Mouse (Mus musculus) limb, embryonic 11.5 days (tissue): ENCODE data around the gene Lhfpl2. TPM values are rescaled to one million over a fixed set of nuclear protein-coding genes. Genes with fewer than 3 reads are reported as not detected.

Experiments
- ATAC-seq: fragments of 200-750 bp; cut with Nextera tagmentation; 2 replicates; pipeline ENCODE4 v1.8.0; 2017; ENCODE audit warnings: low read depth; ENCODE audit not compliant: insufficient number of reproducible peaks, low FRiP score, low TSS enrichment
- DNase-seq: peaks from one replicate; pipeline ENCODE4 v3.0.0-alpha.2; 2015; ENCODE audit warnings: low spot score
- H3K27ac ChIP-seq: fragments of 300-500 bp; sonication (generic); replicated peaks from 2 replicates; pipeline ENCODE4 v1.5.1; 2014; ENCODE audit warnings: low read depth, mild to moderate bottlenecking, low read length
- H3K27me3 ChIP-seq: fragments of 300-500 bp; sonication (generic); 2 replicates; pipeline ENCODE4 v1.6.1; 2014; ENCODE audit warnings: mild to moderate bottlenecking, low read length, mixed read lengths; ENCODE audit not compliant: control insufficient read depth, insufficient read depth
- H3K36me3 ChIP-seq: fragments of 300-500 bp; sonication (generic); 2 replicates; pipeline ENCODE4 v1.6.1; 2014; ENCODE audit warnings: mild to moderate bottlenecking, low read length, moderate library complexity, mixed read lengths; ENCODE audit not compliant: control insufficient read depth, insufficient read depth
- H3K4me1 ChIP-seq: fragments of 300-500 bp; sonication (generic); 2 replicates; pipeline ENCODE4 v1.6.1; 2014; ENCODE audit warnings: low read length, mixed read lengths; ENCODE audit not compliant: control insufficient read depth, insufficient read depth
- H3K4me2 ChIP-seq: fragments of 300-500 bp; sonication (generic); 2 replicates; pipeline ENCODE4 v1.6.1; 2014; ENCODE audit warnings: low read depth, mild to moderate bottlenecking, moderate library complexity; ENCODE audit not compliant: severe bottlenecking
- H3K4me3 ChIP-seq: fragments of 300-500 bp; sonication (generic); 2 replicates; pipeline ENCODE4 v1.5.1; 2014; ENCODE audit warnings: low read depth, low read length
- H3K9ac ChIP-seq: fragments of 300-500 bp; sonication (generic); 2 replicates; pipeline ENCODE4 v1.6.1; 2014; ENCODE audit warnings: mild to moderate bottlenecking, low read length
- H3K9me3 ChIP-seq: fragments of 300-500 bp; sonication (generic); 2 replicates; pipeline ENCODE4 v1.6.1; 2016; ENCODE audit warnings: low read length; ENCODE audit not compliant: control insufficient read depth
- WGBS: fragments of 180-500 bp; shearing (Covaris S2); extraction: QIAGEN DNeasy Blood & Tissue Kit; methylation state at CpG from one replicate; pipeline ENCODE4 v1.1.7; 2014; 5-methylcytosine and 5-hydroxymethylcytosine counted together
- polyA plus RNA-seq: library from polyadenylated mRNA; unstranded; fragments of >200 nt; fragmentation: Nextera tagmentation; extraction: Ambion mirVana; gene quantifications from 2 replicates; pipeline ENCODE4 v1.2.1, GENCODE M21; 2014

Lhfpl2 gene
- polyA plus RNA-seq, 1 experiment from 2014 or later = 37.4 TPM

DNA sequence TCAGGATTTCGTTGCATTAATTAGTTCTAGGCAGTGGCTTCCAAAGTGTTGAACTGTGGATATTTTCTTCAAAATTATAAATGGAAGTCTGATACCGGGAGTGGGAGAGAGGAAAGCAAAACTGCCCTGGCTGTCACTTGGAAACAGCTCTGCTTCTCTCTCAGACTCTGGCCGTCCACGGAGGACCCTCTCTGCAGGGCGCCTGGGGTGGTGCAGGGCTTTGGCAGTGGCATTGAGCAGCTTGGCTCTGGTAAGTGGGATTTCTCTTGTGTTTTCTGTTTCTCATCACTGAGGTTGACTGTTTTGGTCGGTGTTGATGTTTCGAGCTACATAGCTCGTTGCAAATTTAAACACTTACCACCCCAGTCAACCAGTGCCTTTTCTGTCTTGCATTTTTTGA, 53.0 kb downstream of the Lhfpl2 start:
- Histone ChIP-seq H3K27ac (no peak overlapping the region), H3K4me1 (peaks cover 12% of the 10 kb centered on the region), H3K4me2 (no peak overlapping the region), H3K27me3 (no peaks in the 10 kb centered on the region), H3K36me3 (no peaks in the 10 kb centered on the region), H3K4me3 (no peak overlapping the region), H3K9ac (no peak overlapping the region), H3K9me3 (no peaks in the 10 kb centered on the region)
- 84% methylated on average over 8 of the region's 8 CpGs for WGBS
- ATAC-seq (no peak), DNase-seq (no peak)

DNA sequence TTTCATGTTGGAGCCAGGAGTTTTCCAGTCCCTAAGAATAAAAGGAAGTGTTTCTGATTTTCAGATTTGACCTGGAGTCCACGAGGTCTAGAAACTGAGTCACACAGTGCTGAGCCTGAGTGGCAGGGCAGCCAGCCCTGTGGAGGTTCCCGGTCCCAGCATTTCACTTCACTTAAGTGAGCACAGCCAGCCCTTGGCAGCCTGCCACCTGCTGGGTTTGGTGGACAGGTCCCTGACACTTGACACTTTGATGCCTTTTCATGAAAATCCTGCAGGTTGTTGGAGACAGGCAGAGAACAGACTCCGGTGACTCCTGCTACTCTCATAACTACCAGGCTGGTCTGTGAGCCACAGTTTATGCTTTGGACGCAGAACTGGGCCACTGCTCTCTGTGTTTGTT, 57.9 kb downstream of the Lhfpl2 start:
- Histone ChIP-seq H3K4me3 (no peak overlapping the region), H3K4me2 (no peak overlapping the region), H3K36me3 (no peaks in the 10 kb centered on the region), H3K27me3 (no peaks in the 10 kb centered on the region), H3K9me3 (no peaks in the 10 kb centered on the region; the same call in 1 of the 2 replicates), H3K27ac (peak overlapping the region; percentile 78), H3K9ac (no peak overlapping the region), H3K4me1 (peaks cover 28% of the 10 kb centered on the region)
- DNase-seq = no peak
- no peak for ATAC-seq
- 61% methylated on average over 4 of the region's 4 CpGs for WGBS

DNA sequence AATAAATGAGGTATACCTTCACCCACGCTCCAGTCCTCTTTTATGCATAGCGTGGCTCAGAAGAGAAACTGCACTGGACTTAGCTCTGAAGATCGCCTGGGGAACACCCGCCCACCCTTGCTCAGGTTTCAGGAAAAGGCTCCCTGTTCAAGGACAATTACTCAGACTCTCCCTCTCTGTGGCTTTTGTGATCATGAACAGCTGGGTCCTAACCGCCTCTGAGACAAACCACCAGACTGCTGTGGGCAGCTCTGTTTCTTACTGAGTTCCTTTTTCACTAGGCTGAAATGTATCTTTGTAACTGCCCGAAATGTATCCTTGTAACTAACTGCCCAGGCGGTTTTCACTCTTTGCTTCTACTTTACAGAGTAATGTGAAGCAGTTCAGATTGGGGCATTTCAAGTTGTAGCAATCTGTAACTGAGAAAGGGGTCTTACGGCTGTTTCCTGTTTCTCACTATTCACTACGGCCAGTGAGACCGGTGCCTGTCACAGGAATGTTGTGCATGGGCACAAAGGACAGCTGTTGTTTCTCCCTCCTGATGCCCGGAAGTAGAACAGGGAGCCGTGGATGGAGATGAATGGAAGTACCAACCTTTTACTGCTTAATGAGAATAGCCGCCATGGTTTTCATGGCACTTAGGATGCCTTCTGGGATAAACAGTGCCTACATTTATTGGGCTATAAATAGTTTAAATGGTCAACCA, 59.3 kb downstream of the Lhfpl2 start:
- Histone ChIP-seq H3K36me3 (no peaks in the 10 kb centered on the region), H3K4me2 (no peak overlapping the region; the same call in 1 of the 2 replicates), H3K4me3 (no peak overlapping the region), H3K9me3 (no peaks in the 10 kb centered on the region; the same call in 1 of the 2 replicates), H3K4me1 (peaks cover 30% of the 10 kb centered on the region), H3K9ac (no peak overlapping the region), H3K27ac (peak overlapping the region; percentile 78), H3K27me3 (no peaks in the 10 kb centered on the region)
- DNase-seq (peak; percentile 64), ATAC-seq (peak; percentile 40)
- 23% methylated on average over 13 of the region's 13 CpGs for WGBS

DNA sequence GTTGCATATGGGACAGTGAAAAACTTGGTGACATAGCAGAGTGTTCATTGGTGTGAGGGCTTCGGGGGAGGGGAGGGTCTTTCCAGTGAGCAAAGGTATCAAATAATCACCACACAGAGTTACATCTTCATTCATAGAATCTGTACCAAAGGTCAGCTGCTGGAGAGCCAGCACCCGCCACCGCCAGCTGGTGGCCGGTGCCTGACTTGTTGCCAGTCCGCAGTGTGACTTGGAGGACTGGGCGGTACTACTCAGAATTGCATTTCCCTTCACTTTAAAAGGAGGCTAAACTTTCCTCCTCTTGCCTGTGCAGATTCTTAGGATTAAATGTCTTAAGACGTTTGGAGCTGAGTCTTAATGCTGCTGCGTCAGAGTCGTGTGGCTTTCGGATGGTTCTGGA, 59.9 kb downstream of the Lhfpl2 start:
- peak overlapping the region; percentile 78; the same call in 1 of the 2 replicates for H3K27ac ChIP-seq
- ATAC-seq (no peak), DNase-seq (no peak)
- no peak overlapping the region for H3K4me2 ChIP-seq
- H3K27me3 ChIP-seq = no peaks in the 10 kb centered on the region
- no peak overlapping the region for H3K9ac ChIP-seq
- H3K9me3 ChIP-seq = no peaks in the 10 kb centered on the region; the same call in 1 of the 2 replicates
- H3K36me3 ChIP-seq = no peaks in the 10 kb centered on the region
- WGBS = 92% methylated on average over 10 of the region's 10 CpGs
- no peak overlapping the region for H3K4me3 ChIP-seq
- peaks cover 33% of the 10 kb centered on the region for H3K4me1 ChIP-seq

DNA sequence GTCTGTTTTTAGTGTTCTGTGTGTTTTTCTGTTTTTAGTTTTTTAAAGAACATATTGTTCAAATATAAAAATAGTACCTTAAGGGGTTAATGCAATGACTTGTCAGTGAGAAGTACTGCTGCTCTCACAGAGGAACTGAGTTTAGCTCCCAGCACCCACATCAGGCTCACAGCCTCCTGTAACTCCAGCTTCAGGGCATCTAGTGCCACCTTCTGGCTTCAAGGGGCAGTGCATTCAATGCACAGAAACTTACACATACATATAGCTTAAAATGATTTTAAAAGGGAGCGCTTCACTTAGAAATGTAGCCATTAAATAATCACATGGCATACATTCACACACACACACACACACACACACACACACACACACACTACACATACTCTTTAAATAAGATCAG, 60.5 kb downstream of the Lhfpl2 start:
- no peaks in the 10 kb centered on the region; the same call in 1 of the 2 replicates for H3K9me3 ChIP-seq
- H3K4me3 ChIP-seq = no peak overlapping the region
- H3K4me2 ChIP-seq = no peak overlapping the region
- H3K4me1 ChIP-seq = peaks cover 37% of the 10 kb centered on the region
- H3K27ac ChIP-seq = no peak overlapping the region
- H3K9ac ChIP-seq = no peak overlapping the region
- WGBS = 88% methylated on average over 1 of the region's 1 CpGs
- no peaks in the 10 kb centered on the region for H3K36me3 ChIP-seq
- ATAC-seq = no peak
- DNase-seq = no peak
- H3K27me3 ChIP-seq = no peaks in the 10 kb centered on the region

DNA sequence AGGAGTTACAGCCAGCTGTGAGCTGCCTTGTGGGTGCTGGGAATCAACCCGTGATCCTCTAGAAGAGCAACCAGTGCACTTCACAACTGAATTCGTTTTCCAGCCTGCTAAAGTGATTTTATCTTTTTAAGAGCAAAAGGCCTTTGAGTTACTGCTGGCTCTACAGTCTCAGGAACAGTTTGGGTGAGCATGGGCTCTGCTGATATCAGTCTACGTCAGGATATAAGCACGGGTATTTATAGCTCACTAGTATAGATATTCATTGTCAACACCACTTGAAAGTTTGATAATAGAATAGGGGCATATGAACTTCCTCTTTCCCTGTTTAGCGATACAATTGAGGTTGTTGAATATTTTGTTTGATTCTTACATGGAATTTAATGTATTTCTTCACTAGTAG, 61.7 kb downstream of the Lhfpl2 start:
- ATAC-seq = no peak
- H3K36me3 ChIP-seq = no peaks in the 10 kb centered on the region; the same call in 1 of the 2 replicates
- WGBS = 91% methylated on average over 5 of the region's 5 CpGs
- no peak overlapping the region for H3K9ac ChIP-seq
- no peak overlapping the region for H3K27ac ChIP-seq
- DNase-seq = no peak
- peaks cover 35% of the 10 kb centered on the region for H3K4me1 ChIP-seq
- no peak overlapping the region for H3K4me3 ChIP-seq
- H3K4me2 ChIP-seq = no peak overlapping the region
- no peaks in the 10 kb centered on the region; the same call in 1 of the 2 replicates for H3K9me3 ChIP-seq
- no peaks in the 10 kb centered on the region for H3K27me3 ChIP-seq

DNA sequence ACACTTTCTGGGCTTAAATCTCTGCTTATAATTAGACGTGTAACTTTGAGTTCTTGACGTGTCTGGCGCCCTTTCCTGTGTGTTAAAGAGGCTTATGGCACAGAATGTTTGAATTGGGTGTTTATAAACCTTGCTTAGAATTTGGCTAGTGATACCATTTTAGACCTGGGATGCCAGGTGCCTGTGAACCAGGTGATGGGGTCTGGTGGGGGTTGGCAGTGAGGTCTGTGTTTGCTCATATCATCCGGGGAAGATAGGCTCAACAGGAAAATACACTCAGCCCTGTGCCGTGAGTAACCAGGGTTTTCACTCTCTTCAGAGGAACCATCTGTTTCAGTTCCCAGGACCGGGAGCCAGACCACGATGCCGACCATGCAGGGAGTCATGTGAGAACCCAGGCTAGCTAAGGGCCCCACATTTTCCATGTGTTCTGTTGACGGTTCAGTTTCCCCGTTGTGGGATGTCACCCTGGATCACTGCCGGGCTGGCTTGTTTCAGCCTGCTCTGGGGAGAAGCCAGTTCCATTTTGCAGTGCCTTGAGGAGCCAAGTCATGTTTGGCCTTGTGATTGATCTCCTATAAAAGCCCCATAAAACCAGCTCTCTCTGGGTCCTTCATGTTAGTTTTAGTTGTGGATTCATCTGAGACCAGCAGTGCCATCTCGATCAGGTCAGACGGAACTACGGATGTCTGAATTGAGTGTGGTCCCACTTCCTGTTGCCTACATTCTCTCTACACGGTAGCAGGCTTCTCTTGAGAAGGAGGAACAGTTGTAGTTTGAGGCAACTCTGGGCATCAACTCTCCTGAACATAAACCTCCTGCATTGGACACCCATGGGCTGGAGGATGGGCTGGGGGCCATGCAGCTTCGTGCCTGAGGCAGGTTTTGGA, 65.4 kb downstream of the Lhfpl2 start:
- DNase-seq = no peak
- H3K27ac ChIP-seq = no peak overlapping the region
- H3K9ac ChIP-seq = no peak overlapping the region
- no peaks in the 10 kb centered on the region for H3K27me3 ChIP-seq
- 84% methylated on average over 16 of the region's 16 CpGs for WGBS
- no peaks in the 10 kb centered on the region; the same call in 1 of the 2 replicates for H3K36me3 ChIP-seq
- peaks cover 9% of the 10 kb centered on the region; the same call in 1 of the 2 replicates for H3K4me1 ChIP-seq
- no peaks in the 10 kb centered on the region for H3K9me3 ChIP-seq
- no peak overlapping the region for H3K4me3 ChIP-seq
- no peak overlapping the region for H3K4me2 ChIP-seq
- ATAC-seq = no peak

DNA sequence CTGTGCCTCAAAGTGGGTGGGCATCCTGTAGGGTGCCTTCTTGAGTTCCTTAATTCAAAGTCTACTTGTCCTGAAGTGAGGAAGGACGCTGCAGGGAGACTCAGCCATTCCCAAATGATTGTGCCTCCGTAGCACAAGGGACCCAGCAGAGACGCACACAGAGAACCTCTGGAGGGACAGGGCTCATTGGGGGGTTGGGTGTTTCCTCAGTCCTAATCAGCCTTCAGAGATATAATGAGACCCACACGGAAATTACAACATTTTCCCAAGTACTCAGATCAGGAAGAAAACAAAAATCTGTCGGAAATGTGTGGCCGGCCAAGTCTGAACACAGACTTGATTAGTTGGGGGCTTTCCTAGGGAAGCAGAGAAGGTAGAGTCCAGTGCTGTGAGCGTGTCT, 72.8 kb downstream of the Lhfpl2 start:
- DNase-seq (no peak), ATAC-seq (no peak)
- Histone ChIP-seq H3K4me3 (no peak overlapping the region), H3K4me2 (no peak overlapping the region), H3K4me1 (peaks cover 23% of the 10 kb centered on the region), H3K9ac (no peak overlapping the region), H3K9me3 (no peaks in the 10 kb centered on the region), H3K36me3 (no peaks in the 10 kb centered on the region), H3K27me3 (no peaks in the 10 kb centered on the region), H3K27ac (peak overlapping the region; percentile 14; the same call in 1 of the 2 replicates)
- WGBS = 34% methylated on average over 7 of the region's 7 CpGs
